Mouse (Mus musculus): ENCODE measurements around the gene Cfap157. TPM values are rescaled to one million over a fixed set of nuclear protein-coding genes. Genes with fewer than 3 reads are reported as not detected.

The Cfap157 gene
- polyA plus RNA-seq, 1 experiment, result 2.4 TPM

- H3K4me3 ChIP-seq (replicated peaks; ENCODE audit: extremely low read depth, low read depth, low read length), result no peak overlapping the region
- WGBS, result 91% methylated on average over 5 of the region's 5 CpGs
- H3K4me1 ChIP-seq (ENCODE audit: control insufficient read depth, insufficient read depth, low read length), result peaks cover 6% of the 10 kb centered on the region; the same call in 1 of the 2 replicates
- no peak for DNase-seq
- TF ChIP-seq CTCF (IDR thresholded peaks at IDR 0.05; ENCODE audit: insufficient read depth, low read length) (no peak), POLR2A (IDR thresholded peaks at IDR 0.05; ENCODE audit: borderline replicate concordance, extremely low read depth, low read depth, low read length) (no peak)
Measured at GRCm38 (mm10) chr2:32818208-32818607, 34.0 kb upstream of the Cfap157 start.

DNA sequence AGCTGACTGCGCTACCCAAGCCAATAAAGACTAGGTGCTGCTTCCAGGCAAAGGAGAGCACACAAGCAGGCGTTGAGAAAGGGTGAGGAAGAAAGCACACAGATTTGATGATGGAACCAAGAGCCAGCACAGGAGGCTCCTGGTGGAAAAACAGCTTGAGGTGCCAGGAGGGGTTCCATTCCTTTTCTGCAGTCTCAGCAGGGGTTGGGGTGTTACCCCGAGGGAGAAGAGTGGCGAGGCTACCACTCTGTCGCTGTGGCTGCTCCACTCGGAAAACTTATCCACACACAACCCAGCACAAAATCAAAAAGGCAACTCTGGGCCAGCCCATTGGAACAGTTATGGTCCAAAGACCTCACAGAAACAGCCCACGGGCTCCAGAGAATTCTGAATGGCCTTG, 33.4 kb upstream of the Cfap157 start:
- WGBS, result 75% methylated on average over 7 of the region's 7 CpGs
- Histone ChIP-seq H3K4me1 (ENCODE audit: control insufficient read depth, insufficient read depth, low read length) (peaks cover 5% of the 10 kb centered on the region; the same call in 1 of the 2 replicates), H3K4me3 (replicated peaks; ENCODE audit: extremely low read depth, low read depth, low read length) (no peak overlapping the region)
- TF ChIP-seq CTCF (IDR thresholded peaks at IDR 0.05; ENCODE audit: insufficient read depth, low read length) (no peak), POLR2A (IDR thresholded peaks at IDR 0.05; ENCODE audit: borderline replicate concordance, extremely low read depth, low read depth, low read length) (no peak)
- no peak for DNase-seq

DNA sequence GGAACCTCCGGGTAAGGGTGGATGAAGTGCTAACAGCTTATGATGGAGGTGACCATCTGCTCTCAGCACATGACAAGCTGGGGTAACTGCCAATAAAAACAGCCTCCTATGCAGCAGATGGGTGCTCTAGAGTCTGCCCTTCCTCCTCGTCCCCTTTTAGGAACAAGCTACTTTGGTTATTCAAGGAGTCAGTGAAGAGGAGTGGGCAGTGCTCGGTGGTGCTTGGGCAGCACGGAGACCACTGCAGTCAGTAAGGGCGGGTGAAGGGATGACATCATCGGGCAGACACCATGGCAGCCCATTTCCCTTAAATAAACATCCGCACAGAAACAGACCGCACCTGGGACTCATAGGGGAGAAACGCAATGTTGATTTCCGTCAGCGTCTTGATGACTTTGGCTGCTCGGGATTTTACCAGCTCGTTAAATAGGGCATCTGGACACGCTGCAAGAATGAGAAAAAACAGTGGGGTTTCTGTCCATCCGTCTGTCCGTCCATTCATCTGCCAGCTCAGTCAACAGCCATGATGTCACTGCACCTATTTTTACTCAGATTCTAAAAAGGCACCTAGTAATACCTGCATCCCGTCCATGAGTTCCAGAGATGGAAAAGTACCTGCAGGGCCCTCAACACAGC, 32.8 kb upstream of the Cfap157 start:
- DNase-seq, result no peak
- TF ChIP-seq POLR2A (IDR thresholded peaks at IDR 0.05; ENCODE audit: borderline replicate concordance, extremely low read depth, low read depth, low read length) (no peak), CTCF (IDR thresholded peaks at IDR 0.05; ENCODE audit: insufficient read depth, low read length) (no peak)
- Histone ChIP-seq H3K4me1 (ENCODE audit: control insufficient read depth, insufficient read depth, low read length) (peaks cover 5% of the 10 kb centered on the region; the same call in 1 of the 2 replicates), H3K4me3 (replicated peaks; ENCODE audit: extremely low read depth, low read depth, low read length) (no peak overlapping the region)
- 40% methylated on average over 17 of the region's 17 CpGs for WGBS

DNA sequence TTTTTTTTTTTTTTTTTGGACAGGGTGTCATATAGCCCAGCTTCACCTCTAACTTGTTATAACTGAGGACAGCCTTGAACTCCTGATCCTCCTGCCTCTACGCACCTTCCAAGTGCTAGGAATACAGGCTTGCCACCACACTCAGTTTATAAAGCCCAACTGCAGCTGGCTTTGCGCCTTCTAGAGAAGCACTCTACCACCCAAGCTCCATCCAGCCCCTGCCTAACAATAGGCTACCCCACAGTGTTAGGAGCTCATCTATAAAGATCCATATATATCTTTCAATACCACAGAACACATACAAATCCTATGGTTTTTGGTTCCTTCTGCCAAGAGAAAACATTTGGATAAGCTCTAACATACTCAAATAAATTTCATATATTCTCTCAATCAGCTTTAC, 32.3 kb upstream of the Cfap157 start:
- TF ChIP-seq POLR2A (IDR thresholded peaks at IDR 0.05; ENCODE audit: borderline replicate concordance, extremely low read depth, low read depth, low read length) (no peak), CTCF (IDR thresholded peaks at IDR 0.05; ENCODE audit: insufficient read depth, low read length) (no peak)
- Histone ChIP-seq H3K4me3 (replicated peaks; ENCODE audit: extremely low read depth, low read depth, low read length) (no peak overlapping the region), H3K4me1 (ENCODE audit: control insufficient read depth, insufficient read depth, low read length) (peaks cover 5% of the 10 kb centered on the region; the same call in 1 of the 2 replicates)
- no peak for DNase-seq
- WGBS, result 93% methylated on average over 2 of the region's 2 CpGs

- Histone ChIP-seq H3K4me3 (replicated peaks; ENCODE audit: extremely low read depth, low read depth, low read length) (no peak overlapping the region), H3K4me1 (ENCODE audit: control insufficient read depth, insufficient read depth, low read length) (no peaks in the 10 kb centered on the region)
- TF ChIP-seq CTCF (IDR thresholded peaks at IDR 0.05; ENCODE audit: insufficient read depth, low read length), result no peak
- TF ChIP-seq POLR2A (IDR thresholded peaks at IDR 0.05; ENCODE audit: borderline replicate concordance, extremely low read depth, low read depth, low read length), result no peak
- DNase-seq, result no peak
- WGBS, result 84% methylated on average over 8 of the region's 8 CpGs
Measured at GRCm38 (mm10) chr2:32811959-32812358, 27.7 kb upstream of the Cfap157 start.

DNA sequence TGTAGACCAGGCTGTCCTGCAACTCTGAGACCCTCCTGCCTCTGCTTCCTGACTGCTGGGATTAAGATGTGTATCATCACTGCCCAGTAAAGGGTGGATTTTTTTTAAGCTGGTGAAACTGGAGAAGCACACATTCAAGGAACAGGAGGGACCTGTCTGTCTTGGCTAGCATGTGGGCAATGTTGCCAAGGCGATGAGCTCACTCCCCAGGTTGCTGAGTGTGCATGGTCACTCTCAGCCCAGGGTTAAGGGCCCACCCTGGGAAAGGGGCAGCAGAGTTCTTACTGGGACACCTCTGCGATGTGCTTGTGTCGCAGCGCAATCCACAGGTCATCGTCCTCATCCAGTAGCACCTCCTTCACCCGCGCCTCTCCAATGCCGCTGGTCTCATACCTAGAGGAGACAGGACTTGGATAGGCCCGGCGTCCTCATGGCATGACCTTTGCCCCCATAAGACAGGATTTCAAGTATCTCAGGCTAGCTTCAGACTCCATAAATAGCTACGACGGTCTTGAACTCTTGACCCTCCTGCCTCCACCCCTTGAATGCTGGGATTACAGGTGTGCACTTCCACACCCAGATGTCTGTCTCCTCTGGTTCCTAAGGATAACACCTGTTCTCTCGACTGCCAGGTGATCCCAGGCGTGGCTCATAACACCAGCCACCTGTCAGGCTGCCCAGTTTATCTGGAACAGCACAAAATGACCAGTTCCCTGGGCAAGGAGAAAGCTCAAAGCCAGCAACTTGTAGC, 24.8 kb upstream of the Cfap157 start:
- no peaks in the 10 kb centered on the region for H3K4me1 ChIP-seq (ENCODE audit: control insufficient read depth, insufficient read depth, low read length)
- WGBS, result 91% methylated on average over 14 of the region's 14 CpGs
- no peak for TF ChIP-seq POLR2A (IDR thresholded peaks at IDR 0.05; ENCODE audit: borderline replicate concordance, extremely low read depth, low read depth, low read length)
- TF ChIP-seq CTCF (IDR thresholded peaks at IDR 0.05; ENCODE audit: insufficient read depth, low read length), result no peak
- no peak for DNase-seq
- H3K4me3 ChIP-seq (replicated peaks; ENCODE audit: extremely low read depth, low read depth, low read length), result no peak overlapping the region

- peaks cover 8% of the 10 kb centered on the region for H3K4me1 ChIP-seq (ENCODE audit: control insufficient read depth, insufficient read depth, low read length)
- TF ChIP-seq CTCF (IDR thresholded peaks at IDR 0.05; ENCODE audit: insufficient read depth, low read length), result no peak
- TF ChIP-seq POLR2A (IDR thresholded peaks at IDR 0.05; ENCODE audit: borderline replicate concordance, extremely low read depth, low read depth, low read length), result no peak
- DNase-seq, result no peak
- WGBS, result 65% methylated on average over 10 of the region's 10 CpGs
- H3K4me3 ChIP-seq (replicated peaks; ENCODE audit: extremely low read depth, low read depth, low read length), result no peak overlapping the region
Measured at GRCm38 (mm10) chr2:32798251-32798962, 14.2 kb upstream of the Cfap157 start.

DNA sequence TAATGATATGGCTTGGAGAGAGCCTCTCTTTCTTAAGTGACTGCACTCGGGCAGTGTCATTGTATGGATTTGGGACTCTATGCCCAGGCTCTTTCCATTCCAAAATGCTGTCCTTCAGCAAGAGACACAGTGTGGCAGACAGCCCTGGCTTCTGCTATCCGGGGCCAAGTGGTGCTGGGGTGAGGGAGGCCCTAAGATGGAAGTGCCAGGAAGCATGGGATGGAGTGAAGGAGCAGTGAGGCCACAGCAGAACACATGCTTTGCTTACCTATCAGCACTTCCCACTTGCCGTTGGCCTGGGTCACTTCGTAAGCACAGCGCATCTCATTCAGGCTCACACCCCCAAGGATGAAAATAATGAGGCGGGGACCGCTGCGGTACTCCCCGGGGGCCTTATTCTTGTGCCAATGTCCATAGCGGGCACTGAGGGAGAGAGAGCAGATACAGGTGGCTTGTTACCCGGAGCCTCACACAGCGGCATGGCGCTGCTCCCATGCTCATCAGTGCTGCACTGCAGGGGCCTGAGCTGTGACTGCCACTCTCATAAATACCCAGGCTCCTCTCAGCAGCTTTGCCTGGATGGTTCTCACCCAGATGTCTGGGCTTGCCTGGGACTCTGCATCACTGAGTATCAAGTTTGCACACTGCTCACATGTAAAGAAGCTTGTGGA, 11.7 kb upstream of the Cfap157 start:
- 88% methylated on average over 13 of the region's 13 CpGs for WGBS
- peaks cover 11% of the 10 kb centered on the region for H3K4me1 ChIP-seq (ENCODE audit: control insufficient read depth, insufficient read depth, low read length)
- TF ChIP-seq CTCF (IDR thresholded peaks at IDR 0.05; ENCODE audit: insufficient read depth, low read length) (no peak), POLR2A (IDR thresholded peaks at IDR 0.05; ENCODE audit: borderline replicate concordance, extremely low read depth, low read depth, low read length) (no peak)
- DNase-seq, result no peak
- H3K4me3 ChIP-seq (replicated peaks; ENCODE audit: extremely low read depth, low read depth, low read length), result no peak overlapping the region

DNA sequence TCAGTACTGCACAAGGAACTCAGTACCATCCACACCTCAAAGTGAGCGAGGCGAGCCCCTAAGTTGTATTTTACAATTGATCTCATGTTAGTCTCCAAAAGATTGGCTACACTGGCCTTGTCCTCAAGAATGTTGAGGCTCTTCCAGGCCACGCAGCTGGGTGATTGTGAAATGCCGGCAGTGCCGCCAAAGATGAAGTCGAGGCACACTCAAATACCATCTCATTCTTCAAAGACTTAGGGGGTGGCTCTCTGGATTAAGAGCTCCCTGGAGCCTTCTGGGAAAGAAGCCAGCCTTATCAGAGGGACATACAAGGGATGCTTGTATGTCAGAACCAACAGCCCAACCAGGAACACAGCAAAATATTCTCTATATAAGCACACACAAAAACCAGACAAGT, 7.1 kb upstream of the Cfap157 start:
- peak; percentile 54 for DNase-seq
- no peak overlapping the region for H3K4me3 ChIP-seq (replicated peaks; ENCODE audit: extremely low read depth, low read depth, low read length)
- TF ChIP-seq CTCF (IDR thresholded peaks at IDR 0.05; ENCODE audit: insufficient read depth, low read length) (no peak), POLR2A (IDR thresholded peaks at IDR 0.05; ENCODE audit: borderline replicate concordance, extremely low read depth, low read depth, low read length) (no peak)
- peaks cover 11% of the 10 kb centered on the region for H3K4me1 ChIP-seq (ENCODE audit: control insufficient read depth, insufficient read depth, low read length)
- WGBS, result 52% methylated on average over 6 of the region's 6 CpGs
